Mouse (Mus musculus): ENCODE results near the gene Ormdl2. TPM values are rescaled to one million over a fixed set of nuclear protein-coding genes. Genes with fewer than 3 reads are reported as not detected.

Ormdl2 gene
- polyA plus RNA-seq, 1 experiment, result 1.3 TPM

GRCm38 (mm10) chr10:128805092-128806000 lies 16.1 kb downstream of the Ormdl2 start:
- TF ChIP-seq TAL1 (IDR thresholded peaks at IDR 0.05; ENCODE audit: low read length) (no peak), GATA1 (IDR thresholded peaks at IDR 0.05; ENCODE audit: low read length) (no peak)
- Histone ChIP-seq H3K9me3 (ENCODE audit: control insufficient read depth, low read length) (no peaks in the 10 kb centered on the region), H3K27me3 (ENCODE audit: control insufficient read depth) (peaks cover 24% of the 10 kb centered on the region), H3K4me1 (ENCODE audit: control insufficient read depth) (peaks cover 49% of the 10 kb centered on the region), H3K36me3 (ENCODE audit: control insufficient read depth) (peaks cover 39% of the 10 kb centered on the region), H3K4me3 (replicated peaks) (peak overlapping the region; percentile 91)

DNA sequence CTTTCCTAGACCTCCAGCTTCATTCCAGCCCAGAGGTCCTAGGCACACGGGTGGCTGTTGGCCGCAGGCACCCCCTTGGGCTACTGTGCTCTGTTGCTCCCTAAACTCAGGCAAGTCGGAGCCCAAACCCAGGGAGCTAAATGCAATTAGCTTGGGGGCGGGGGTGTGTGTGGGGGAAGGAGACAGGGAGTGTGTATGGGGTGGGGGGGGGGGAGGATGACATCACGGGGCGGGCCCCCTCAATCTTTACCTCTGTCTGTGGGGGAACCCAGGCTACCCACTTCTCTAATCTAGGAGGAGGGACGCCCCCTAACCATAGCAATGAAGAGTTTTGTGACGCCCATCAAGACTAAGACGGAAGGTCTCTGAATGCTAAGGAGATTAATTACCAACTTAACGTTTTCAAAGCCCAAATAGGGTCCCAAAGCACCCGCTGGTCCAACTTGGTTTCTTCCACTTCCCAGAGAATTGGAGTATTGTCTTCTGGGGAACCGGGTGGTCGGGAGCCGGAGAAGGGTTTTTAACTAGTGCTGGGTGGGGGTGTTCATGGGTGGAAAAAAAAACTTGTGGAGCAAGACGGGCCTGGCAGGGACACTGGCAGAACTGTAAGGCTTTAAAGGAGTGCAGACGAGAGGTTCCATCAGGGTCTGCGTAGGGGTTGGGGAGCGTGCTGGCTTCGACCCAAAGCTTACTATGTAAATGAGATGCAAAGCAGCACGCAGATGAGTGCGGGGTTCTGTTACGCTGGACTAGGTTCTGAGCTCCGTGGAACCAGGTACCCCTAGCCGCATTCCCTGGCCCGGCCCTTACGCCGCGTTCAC lies 17.0 kb downstream of the Ormdl2 start, which contains the start of gene Tmem198b:
TSS of gene Tmem198b (minus strand) at position 100 of the 821 bp plus-strand sequence.
- no peak for TF ChIP-seq TAL1 (IDR thresholded peaks at IDR 0.05; ENCODE audit: low read length)
- no peak for TF ChIP-seq GATA1 (IDR thresholded peaks at IDR 0.05; ENCODE audit: low read length)
- Histone ChIP-seq H3K4me1 (ENCODE audit: control insufficient read depth) (peaks cover 49% of the 10 kb centered on the region), H3K27me3 (ENCODE audit: control insufficient read depth) (peaks cover 24% of the 10 kb centered on the region), H3K36me3 (ENCODE audit: control insufficient read depth) (peaks cover 35% of the 10 kb centered on the region), H3K4me3 (replicated peaks) (peak within 1 kb of the TSS; percentile 91), H3K9me3 (ENCODE audit: control insufficient read depth, low read length) (no peaks in the 10 kb centered on the region)

DNA sequence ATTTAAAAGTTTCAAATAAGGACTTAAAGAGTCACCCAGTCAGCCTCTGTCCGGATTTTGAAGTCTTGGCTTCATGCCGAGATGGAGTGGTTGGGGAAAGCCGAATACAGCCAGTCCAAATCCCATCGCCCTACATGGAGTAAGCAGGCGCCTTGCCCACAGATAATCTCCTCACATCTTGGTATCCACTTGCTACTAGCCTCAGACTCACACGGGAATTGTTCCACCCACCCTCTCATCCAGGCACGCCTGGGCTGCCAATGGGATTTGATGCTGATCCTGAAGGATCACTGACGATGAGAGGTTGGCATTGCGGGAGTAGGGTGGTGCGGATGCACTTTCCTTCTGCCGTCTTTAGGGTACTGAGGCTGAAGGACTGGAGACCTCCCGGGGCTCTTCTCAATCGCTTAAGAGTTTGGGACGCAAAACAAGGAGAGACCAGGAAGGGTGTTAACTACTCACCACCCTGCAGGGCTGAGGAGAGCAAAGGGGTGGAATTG lies 17.6 kb downstream of the Ormdl2 start, which contains the start of gene Dnajc14:
TSS of gene Dnajc14 (plus strand) at position 292 of the 500 bp plus-strand sequence.
- Histone ChIP-seq H3K9me3 (ENCODE audit: control insufficient read depth, low read length) (no peaks in the 10 kb centered on the region), H3K4me3 (replicated peaks) (peak within 1 kb of the TSS; percentile 91), H3K4me1 (ENCODE audit: control insufficient read depth) (peaks cover 45% of the 10 kb centered on the region), H3K36me3 (ENCODE audit: control insufficient read depth) (peaks cover 31% of the 10 kb centered on the region), H3K27me3 (ENCODE audit: control insufficient read depth) (peaks cover 24% of the 10 kb centered on the region)
- TF ChIP-seq GATA1 (IDR thresholded peaks at IDR 0.05; ENCODE audit: low read length) (no peak), TAL1 (IDR thresholded peaks at IDR 0.05; ENCODE audit: low read length) (no peak)

DNA sequence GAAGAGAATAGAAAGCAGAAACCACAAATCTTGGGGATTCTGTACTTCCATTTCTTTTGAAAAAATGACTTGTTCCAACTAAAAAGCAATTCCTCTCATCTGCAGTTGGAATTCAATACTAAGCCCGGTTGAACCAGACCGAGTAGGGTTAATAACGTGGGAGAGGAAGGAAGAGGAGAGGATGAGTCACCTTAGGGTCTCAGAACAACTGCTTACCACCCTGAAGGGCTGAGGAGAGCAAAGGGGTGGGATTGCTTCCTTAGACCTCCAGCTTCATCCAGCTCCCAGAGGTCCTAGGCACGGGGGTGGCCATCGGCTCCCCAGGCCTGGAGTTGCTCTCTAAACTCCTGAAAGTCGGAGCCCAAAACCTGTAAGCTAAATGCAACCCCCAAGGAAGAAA lies 18.1 kb downstream of the Ormdl2 start:
- Histone ChIP-seq H3K4me1 (ENCODE audit: control insufficient read depth) (peaks cover 41% of the 10 kb centered on the region), H3K9me3 (ENCODE audit: control insufficient read depth, low read length) (no peaks in the 10 kb centered on the region), H3K4me3 (replicated peaks) (no peak overlapping the region), H3K36me3 (ENCODE audit: control insufficient read depth) (peaks cover 29% of the 10 kb centered on the region), H3K27me3 (ENCODE audit: control insufficient read depth) (peaks cover 24% of the 10 kb centered on the region)
- no peak for TF ChIP-seq TAL1 (IDR thresholded peaks at IDR 0.05; ENCODE audit: low read length)
- TF ChIP-seq GATA1 (IDR thresholded peaks at IDR 0.05; ENCODE audit: low read length), result no peak

DNA sequence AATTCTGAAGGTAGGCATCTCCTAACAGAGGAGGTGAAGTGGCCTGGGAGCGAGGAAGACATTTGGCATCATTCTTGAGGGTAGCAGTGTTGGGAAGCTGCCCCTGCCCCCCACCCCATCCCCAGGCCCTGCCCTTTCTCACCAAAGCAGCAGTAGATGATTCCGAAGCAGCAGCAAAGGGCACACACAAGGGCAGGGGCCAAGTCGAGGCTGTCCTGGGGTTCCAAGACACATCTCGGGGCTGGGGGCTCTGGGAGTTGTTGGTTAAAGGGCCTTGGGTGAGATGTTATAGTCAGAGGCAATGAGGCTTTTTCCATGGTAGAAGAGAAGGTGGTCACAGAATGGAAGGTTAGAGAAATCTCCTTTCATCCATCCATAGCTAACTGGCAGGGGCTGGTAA lies 18.5 kb downstream of the Ormdl2 start:
- TF ChIP-seq GATA1 (IDR thresholded peaks at IDR 0.05; ENCODE audit: low read length) (no peak), TAL1 (IDR thresholded peaks at IDR 0.05; ENCODE audit: low read length) (no peak)
- Histone ChIP-seq H3K36me3 (ENCODE audit: control insufficient read depth) (peaks cover 25% of the 10 kb centered on the region), H3K4me1 (ENCODE audit: control insufficient read depth) (peaks cover 41% of the 10 kb centered on the region), H3K4me3 (replicated peaks) (no peak overlapping the region), H3K9me3 (ENCODE audit: control insufficient read depth, low read length) (no peaks in the 10 kb centered on the region), H3K27me3 (ENCODE audit: control insufficient read depth) (peaks cover 24% of the 10 kb centered on the region)

GRCm38 (mm10) chr10:128801981-128802495 lies 19.4 kb downstream of the Ormdl2 start:
- H3K4me1 ChIP-seq (ENCODE audit: control insufficient read depth), result peaks cover 32% of the 10 kb centered on the region
- H3K9me3 ChIP-seq (ENCODE audit: control insufficient read depth, low read length), result no peaks in the 10 kb centered on the region
- TF ChIP-seq GATA1 (IDR thresholded peaks at IDR 0.05; ENCODE audit: low read length), result no peak
- TF ChIP-seq TAL1 (IDR thresholded peaks at IDR 0.05; ENCODE audit: low read length), result no peak
- no peak overlapping the region for H3K4me3 ChIP-seq (replicated peaks)
- peaks cover 24% of the 10 kb centered on the region for H3K27me3 ChIP-seq (ENCODE audit: control insufficient read depth)
- H3K36me3 ChIP-seq (ENCODE audit: control insufficient read depth), result peaks cover 16% of the 10 kb centered on the region

DNA sequence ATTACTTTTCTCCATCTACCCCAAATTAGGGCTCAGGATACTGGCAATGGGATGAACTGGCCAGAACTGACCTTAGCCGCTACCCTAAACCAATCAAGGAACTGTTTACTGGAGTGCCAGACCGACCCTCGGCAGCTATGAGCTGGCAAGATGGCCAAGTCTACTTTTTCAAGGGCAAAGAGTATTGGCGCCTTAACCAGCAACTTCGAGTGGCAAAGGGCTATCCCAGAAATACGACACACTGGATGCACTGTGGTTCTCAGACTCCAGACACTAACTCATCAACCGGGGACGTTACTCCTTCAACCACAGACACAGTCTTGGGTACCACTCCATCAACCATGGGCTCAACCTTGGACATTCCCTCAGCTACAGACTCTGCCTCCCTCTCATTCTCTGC lies 22.8 kb downstream of the Ormdl2 start:
- Histone ChIP-seq H3K36me3 (ENCODE audit: control insufficient read depth) (peaks cover 5% of the 10 kb centered on the region; the same call in 1 of the 2 replicates), H3K4me3 (replicated peaks) (no peak overlapping the region), H3K4me1 (ENCODE audit: control insufficient read depth) (peaks cover 4% of the 10 kb centered on the region), H3K9me3 (ENCODE audit: control insufficient read depth, low read length) (no peaks in the 10 kb centered on the region), H3K27me3 (ENCODE audit: control insufficient read depth) (peaks cover 20% of the 10 kb centered on the region)
- TF ChIP-seq TAL1 (IDR thresholded peaks at IDR 0.05; ENCODE audit: low read length), result no peak
- no peak for TF ChIP-seq GATA1 (IDR thresholded peaks at IDR 0.05; ENCODE audit: low read length)

DNA sequence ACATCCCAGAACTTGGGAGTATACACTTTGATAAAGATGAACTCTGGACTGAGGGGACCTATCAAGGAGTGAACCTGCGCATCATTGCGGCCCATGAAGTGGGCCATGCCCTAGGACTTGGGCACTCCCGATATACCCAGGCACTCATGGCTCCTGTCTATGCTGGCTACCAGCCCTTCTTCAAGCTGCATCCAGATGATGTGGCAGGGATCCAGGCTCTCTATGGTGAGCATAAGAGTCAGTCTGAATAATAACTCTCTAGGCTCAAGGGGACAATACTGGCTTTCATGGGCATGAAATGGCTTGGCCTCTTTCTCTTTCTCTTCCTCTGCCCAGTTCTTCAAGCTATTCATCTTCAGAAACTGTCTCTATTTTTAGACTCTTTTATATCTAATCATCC lies 25.9 kb downstream of the Ormdl2 start:
- Histone ChIP-seq H3K36me3 (ENCODE audit: control insufficient read depth) (peaks cover 3% of the 10 kb centered on the region; the same call in 1 of the 2 replicates), H3K4me1 (ENCODE audit: control insufficient read depth) (peaks cover 2% of the 10 kb centered on the region), H3K9me3 (ENCODE audit: control insufficient read depth, low read length) (no peaks in the 10 kb centered on the region), H3K27me3 (ENCODE audit: control insufficient read depth) (0 out of 2 replicates have a peak, but pooled peaks cover 2% of the 10 kb centered on the region), H3K4me3 (replicated peaks) (no peak overlapping the region)
- TF ChIP-seq TAL1 (IDR thresholded peaks at IDR 0.05; ENCODE audit: low read length), result no peak
- TF ChIP-seq GATA1 (IDR thresholded peaks at IDR 0.05; ENCODE audit: low read length), result no peak
